Mouse (Mus musculus) heart, postnatal 0 days (tissue): ENCODE results near the gene Sbf1.

Experiments used
- CTCF ChIP-seq: IDR thresholded peaks from 2 replicates; pipeline ENCODE4 v1.5.1; 2016; ENCODE audit warnings: antibody characterized with exemption, control low read depth, low read depth
- EP300 ChIP-seq: IDR thresholded peaks from 2 replicates; pipeline ENCODE4 v1.6.1; 2016; ENCODE audit warnings: antibody characterized with exemption, low read depth

DNA sequence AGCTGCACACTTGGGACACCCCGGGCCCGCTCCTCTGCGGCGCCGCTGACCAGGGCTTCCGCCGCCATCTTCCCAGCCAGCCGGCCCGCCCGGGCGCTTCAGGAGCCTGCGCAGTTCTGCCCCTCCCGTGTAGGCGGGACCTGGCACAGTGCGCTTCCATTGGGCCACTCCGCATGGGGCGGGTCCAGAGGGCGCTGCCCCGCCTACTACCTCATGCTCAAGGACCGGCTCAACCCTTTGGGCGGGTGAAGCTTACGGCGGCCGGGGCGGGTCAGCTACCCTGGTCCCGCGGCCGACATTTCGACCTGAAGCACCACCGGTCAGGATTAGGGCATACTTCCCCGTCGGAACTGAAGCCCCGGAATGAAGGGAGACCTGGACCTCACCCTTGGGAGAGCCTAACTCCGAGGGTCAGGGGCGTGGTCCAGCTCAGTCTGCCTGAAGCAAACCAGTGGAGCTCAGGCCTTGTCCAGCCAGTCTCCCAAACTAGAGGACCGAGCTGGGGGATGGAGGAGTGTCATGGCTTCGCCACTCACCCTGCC lies at the start of gene Sbf1:
- TF ChIP-seq CTCF (no peak), EP300 (no peak)
